In genomic region chr7:98703365-98703881, GRCm38 (mm10) we compare ENCODE assay signal across 8 mouse cellular contexts. TPM values are rescaled to one million over a fixed set of nuclear protein-coding genes. Genes with fewer than 3 reads are reported as not detected.
DNase-seq lines count a peak whose midpoint lies in the region; ATAC-seq and TF ChIP-seq lines count a peak whose summit lies in the region.

No protein-coding gene starts in this region.

- DNase-seq in lung, adult 2 months, result peak; percentile 46
- no peak for DNase-seq in lung, postnatal 25 days (ENCODE audit: low spot score)
- DNase-seq in liver, embryonic 14.5 days (ENCODE audit: low read depth in 3 of 3, low spot score in 3 of 3), result peak in 2 of 3 experiments; percentile 20 to 32
- peak; percentile 74 for DNase-seq in thymus, postnatal 4 days

- peak overlapping the region; percentile 67 for H3K27ac ChIP-seq in bone marrow, adult 2 months (ENCODE audit: control insufficient read depth, insufficient read depth, low read depth, low read length, poor library complexity)
- peak overlapping the region; percentile 88 for H3K27ac ChIP-seq in hindbrain, embryonic 13.5 days
- H3K27ac ChIP-seq in liver, embryonic 14.5 days, result peak overlapping the region; percentile 46
- H3K27ac ChIP-seq in neural tube, embryonic 15.5 days (replicated peaks), result peak overlapping the region; percentile 85

- ATAC-seq in erythroblast, adult 5-6 weeks (replicated peaks; ENCODE audit: low FRiP score, poor library complexity, severe bottlenecking), result peak; percentile 10; the same call in 1 of the 2 replicates
- peak; percentile 64 for ATAC-seq in hindbrain, embryonic 13.5 days (ENCODE audit: low FRiP score)
- ATAC-seq in liver, embryonic 14.5 days (ENCODE audit: insufficient read depth), result no peak; the same call in 1 of the 2 replicates
- ATAC-seq in neural tube, embryonic 15.5 days (ENCODE audit: low FRiP score), result peak; percentile 59

- 0% methylated on average over 35 of the region's 38 CpGs for WGBS in lung, adult 2 months
- 0% methylated on average over 38 of the region's 38 CpGs for WGBS in bone marrow, adult 2 months
- under 1% methylated on average over 38 of the region's 38 CpGs for WGBS in hindbrain, embryonic 13.5 days
- WGBS in liver, embryonic 14.5 days (ENCODE audit: insufficient replicate concordance), result 0% methylated on average over 38 of the region's 38 CpGs
- 0% methylated on average over 31 of the region's 38 CpGs for WGBS in neural tube, embryonic 15.5 days

- no peak for TF ChIP-seq CTCF in lung, adult 2 months (IDR thresholded peaks at IDR 0.05; ENCODE audit: insufficient read depth, low read length)
- TF ChIP-seq CTCF in bone marrow, adult 2 months (IDR thresholded peaks at IDR 0.05; ENCODE audit: control insufficient read depth, insufficient read depth, low read length), result no peak
- TF ChIP-seq CTCF in liver, embryonic 14.5 days (IDR thresholded peaks at IDR 0.05; ENCODE audit: low read depth), result no peak

- H3K27me3 ChIP-seq in hindbrain, embryonic 13.5 days, result no peaks in the 10 kb centered on the region
- H3K27me3 ChIP-seq in liver, embryonic 14.5 days (ENCODE audit: control insufficient read depth, insufficient read depth, low read length), result no peaks in the 10 kb centered on the region
- no peaks in the 10 kb centered on the region for H3K27me3 ChIP-seq in neural tube, embryonic 15.5 days (replicated peaks)

- no peaks in the 10 kb centered on the region for H3K9me3 ChIP-seq in hindbrain, embryonic 13.5 days
- no peaks in the 10 kb centered on the region for H3K9me3 ChIP-seq in liver, embryonic 14.5 days (ENCODE audit: control insufficient read depth, low read length)
- H3K9me3 ChIP-seq in neural tube, embryonic 15.5 days (replicated peaks), result no peaks in the 10 kb centered on the region

- H3K4me3 ChIP-seq in lung, adult 2 months (replicated peaks; ENCODE audit: extremely low read depth, low read depth, low read length), result peak overlapping the region; percentile 74
- peak overlapping the region; percentile 82 for H3K4me3 ChIP-seq in bone marrow, adult 2 months (replicated peaks; ENCODE audit: control insufficient read depth, low read depth, low read length)
- peak overlapping the region; percentile 97 for H3K4me3 ChIP-seq in hindbrain, embryonic 13.5 days
- H3K4me3 ChIP-seq in liver, embryonic 14.5 days (ENCODE audit: insufficient read depth in 1 of 2, low read depth in 2 of 2, low read length in 2 of 2), result peak overlapping the region; percentile 76 to 90
- peak overlapping the region; percentile 78 for H3K4me3 ChIP-seq in neural tube, embryonic 15.5 days (replicated peaks)

- no peak for TF ChIP-seq EP300 in liver, embryonic 14.5 days (IDR thresholded peaks at IDR 0.05; ENCODE audit: low read depth)

- H3K4me1 ChIP-seq in lung, adult 2 months (ENCODE audit: control insufficient read depth, insufficient read depth, low read length), result peaks cover 7% of the 10 kb centered on the region
- no peaks in the 10 kb centered on the region; the same call in 1 of the 2 replicates for H3K4me1 ChIP-seq in bone marrow, adult 2 months (ENCODE audit: control insufficient read depth, insufficient read depth, low read length)
- peaks cover 31% of the 10 kb centered on the region for H3K4me1 ChIP-seq in hindbrain, embryonic 13.5 days (replicated peaks)
- peaks cover 11 to 16% of the 10 kb centered on the region in 2 experiments for H3K4me1 ChIP-seq in liver, embryonic 14.5 days (replicated peaks; ENCODE audit: control insufficient read depth in 2 of 2, insufficient read depth in 2 of 2, low read length in 1 of 2)
- H3K4me1 ChIP-seq in neural tube, embryonic 15.5 days, result peaks cover 24% of the 10 kb centered on the region

- no peak for TF ChIP-seq POLR2A in lung, adult 2 months (IDR thresholded peaks at IDR 0.05; ENCODE audit: borderline replicate concordance, extremely low read depth, low read depth, low read length)
- TF ChIP-seq POLR2A in bone marrow, adult 2 months (IDR thresholded peaks at IDR 0.05; ENCODE audit: borderline replicate concordance, control insufficient read depth, low read depth, low read length), result no peak

- H3K4me2 ChIP-seq in hindbrain, embryonic 13.5 days, result peak overlapping the region; percentile 85
- peak overlapping the region; percentile 86 for H3K4me2 ChIP-seq in liver, embryonic 14.5 days (ENCODE audit: low read depth)
- H3K4me2 ChIP-seq in neural tube, embryonic 15.5 days, result peak overlapping the region; percentile 73

- H3K9ac ChIP-seq in hindbrain, embryonic 13.5 days, result peak overlapping the region; percentile 96
- peak overlapping the region; percentile 92 for H3K9ac ChIP-seq in liver, embryonic 14.5 days (replicated peaks)
- H3K9ac ChIP-seq in neural tube, embryonic 15.5 days (replicated peaks), result peak overlapping the region; percentile 74

- H3K36me3 ChIP-seq in hindbrain, embryonic 13.5 days, result no peaks in the 10 kb centered on the region
- no peaks in the 10 kb centered on the region for H3K36me3 ChIP-seq in liver, embryonic 14.5 days (replicated peaks; ENCODE audit: control insufficient read depth, insufficient read depth, low read depth)
- H3K36me3 ChIP-seq in neural tube, embryonic 15.5 days, result no peaks in the 10 kb centered on the region

RNA-seq across cellular contexts. Expression of gene Thap12, which starts 0.5 kb away (rescaled TPM):
- polyA plus RNA-seq in lung, adult 2 months (2012; rRNA removed), result 7.6 and 10.8 TPM in 2 replicates
- polyA plus RNA-seq in bone marrow, adult 2 months (2011; ENCODE audit: insufficient read depth, insufficient read length, low replicate concordance, missing spikeins), result 8.2 and 9.0 TPM in 2 replicates
- total RNA-seq in erythroblast, adult 5-6 weeks (2015; ENCODE audit: low replicate concordance), result 4.8 and 11.3 TPM in 2 replicates
- 7.2 and 11.8 TPM in 2 replicates for total RNA-seq in erythroblast, adult 5-6 weeks (2017; ENCODE audit: low replicate concordance)
- polyA plus RNA-seq in hindbrain, embryonic 13.5 days (2015; fragmentation: Nextera tagmentation; extraction: Ambion mirVana), result 45.9 and 49.4 TPM in 2 replicates
- 5.4 and 9.5 TPM in 2 replicates for polyA plus RNA-seq in liver, embryonic 14.5 days (2012; rRNA removed)
- polyA plus RNA-seq in liver, embryonic 14.5 days (2014; fragmentation: Nextera tagmentation; extraction: Ambion mirVana), result 13.6 and 13.8 TPM in 2 replicates
- polyA plus RNA-seq in neural tube, embryonic 15.5 days (2015; fragmentation: Nextera tagmentation; extraction: Ambion mirVana), result 43.1 and 45.3 TPM in 2 replicates

RNA-seq across cellular contexts. Expression of gene Emsy, which starts 46.8 kb away (rescaled TPM):
- polyA plus RNA-seq in lung, adult 2 months (2012; rRNA removed), result 18.9 and 20.2 TPM in 2 replicates
- polyA plus RNA-seq in bone marrow, adult 2 months (2011; ENCODE audit: insufficient read depth, insufficient read length, low replicate concordance, missing spikeins), result 15.0 and 17.0 TPM in 2 replicates
- total RNA-seq in erythroblast, adult 5-6 weeks (2015; ENCODE audit: low replicate concordance), result 69.6 and 81.7 TPM in 2 replicates
- 50.3 and 55.3 TPM in 2 replicates for total RNA-seq in erythroblast, adult 5-6 weeks (2017; ENCODE audit: low replicate concordance)
- 35.0 and 36.2 TPM in 2 replicates for polyA plus RNA-seq in hindbrain, embryonic 13.5 days (2015; fragmentation: Nextera tagmentation; extraction: Ambion mirVana)
- polyA plus RNA-seq in liver, embryonic 14.5 days (2012; rRNA removed), result 8.0 and 8.6 TPM in 2 replicates
- polyA plus RNA-seq in liver, embryonic 14.5 days (2014; fragmentation: Nextera tagmentation; extraction: Ambion mirVana), result 7.5 and 8.0 TPM in 2 replicates
- polyA plus RNA-seq in neural tube, embryonic 15.5 days (2015; fragmentation: Nextera tagmentation; extraction: Ambion mirVana), result 25.1 and 31.3 TPM in 2 replicates
